Mouse (Mus musculus): Measurements from ENCODE around the gene Xndc1. TPM values are rescaled to one million over a fixed set of nuclear protein-coding genes. Genes with fewer than 3 reads are reported as not detected.
"Not testable (repeated sequence)": the region's sequence is repeated elsewhere in the genome, so short reads cannot be mapped to it uniquely, and the experiment has no call there.

The Xndc1 gene
- polyA plus RNA-seq (2015; fragmentation: Nextera tagmentation; extraction: Ambion mirVana) = 21.1 and 25.4 TPM in 2 replicates

GRCm38 (mm10) chr7:102065046-102065891 is at the start of gene Xndc1, which contains the start of the genes Rnf121 and Xntrpc:
Xndc1 (plus strand) TSS chr7:102065511.
Rnf121 (minus strand) TSS chr7:102065469.
Xntrpc (plus strand) TSS chr7:102065713.
- peak; percentile 93 for DNase-seq (ENCODE audit: low spot score)

GRCm38 (mm10) chr7:102016936-102017335 is 48.4 kb upstream of the Xndc1 start:
- DNase-seq (ENCODE audit: low spot score) = no peak

DNA sequence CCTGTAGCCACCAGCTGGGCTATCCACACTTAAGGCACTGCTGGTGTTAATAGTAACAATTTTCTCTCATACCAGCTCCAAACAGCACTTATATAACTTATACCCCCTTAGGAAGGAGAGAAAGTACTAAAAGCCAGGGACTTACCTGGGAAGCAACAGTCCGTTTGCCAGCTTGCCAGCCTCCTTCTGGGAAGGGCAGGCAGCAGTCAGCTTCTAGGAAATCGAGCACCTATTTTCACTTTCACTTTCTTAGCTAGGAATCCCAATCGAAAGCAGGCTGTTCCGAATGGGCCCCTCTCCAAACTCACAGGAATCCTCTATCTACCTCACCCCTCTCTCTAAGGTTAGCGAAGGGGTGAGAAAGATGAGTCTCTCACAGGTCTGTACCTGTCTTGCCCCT is 47.9 kb upstream of the Xndc1 start:
- no peak for DNase-seq (ENCODE audit: low spot score)

DNA sequence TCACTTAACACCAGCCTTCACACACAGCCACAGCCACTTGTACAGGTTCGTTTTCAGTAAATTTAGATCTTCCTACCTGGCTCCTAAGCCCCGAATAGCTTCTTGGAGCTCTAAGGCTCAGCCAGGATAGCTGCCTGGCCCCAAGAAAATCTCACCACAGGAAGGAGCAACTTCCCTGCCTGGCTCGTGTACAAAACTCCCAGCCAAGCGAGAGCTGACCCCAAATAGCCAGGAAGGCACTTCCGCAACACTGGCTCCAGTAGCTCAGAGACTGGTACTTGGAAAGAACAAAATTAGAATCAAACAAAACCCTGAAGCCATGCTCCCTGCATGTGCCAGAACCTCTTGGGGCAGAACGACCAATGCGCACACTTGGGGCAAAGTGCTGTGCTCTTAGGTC is 47.3 kb upstream of the Xndc1 start:
- DNase-seq (ENCODE audit: low spot score) = no peak

DNA sequence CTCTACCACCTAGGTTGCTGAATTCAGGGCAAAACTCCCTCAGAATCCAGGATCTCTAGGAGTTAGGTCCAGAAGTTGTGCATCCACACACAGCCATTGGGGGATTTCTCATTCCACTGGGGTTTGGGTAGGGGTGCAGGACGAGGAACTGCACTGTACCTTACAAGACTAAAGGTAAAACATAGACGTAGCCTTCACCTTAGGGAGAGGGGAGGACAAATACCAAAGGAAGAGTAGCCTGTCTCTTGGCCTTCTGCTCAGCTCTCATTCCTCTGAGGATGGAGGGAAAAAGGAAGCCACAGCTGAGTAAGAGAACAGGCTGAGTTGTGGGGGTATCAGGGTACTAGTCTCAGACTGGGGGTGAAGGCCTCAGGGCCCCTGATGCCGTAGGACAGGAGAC is 46.7 kb upstream of the Xndc1 start, which contains the start of gene Il18bp:
Gene Il18bp, minus strand, starts transcription at position 101 of the 400 bp plus-strand sequence.
- DNase-seq (ENCODE audit: low spot score) = no peak

- no peak for DNase-seq (ENCODE audit: low spot score)
Observed at GRCm38 (mm10) chr7:102019362-102019761, 45.9 kb upstream of the Xndc1 start.

- DNase-seq (ENCODE audit: low spot score) = not testable (repeated sequence)
Observed at GRCm38 (mm10) chr7:102020934-102021333, 44.4 kb upstream of the Xndc1 start.

DNA sequence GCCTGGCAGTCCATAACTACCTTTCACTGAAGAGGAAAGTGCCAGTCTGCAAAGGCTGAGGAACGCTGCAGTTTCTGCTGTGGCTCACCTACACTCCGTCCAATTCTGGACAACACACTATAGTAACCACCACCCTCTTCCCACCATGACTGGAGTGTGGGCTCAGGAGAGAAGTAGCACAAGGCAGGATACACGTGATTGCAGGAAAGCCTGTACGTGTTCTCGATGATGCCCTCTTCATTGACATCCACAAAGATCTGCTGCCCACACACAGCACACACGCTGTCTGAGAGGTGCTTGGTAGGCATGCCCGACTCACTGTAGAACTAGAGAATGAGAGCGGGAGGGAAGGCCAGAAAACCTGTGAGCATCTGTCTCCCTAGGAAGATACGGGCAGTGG is 41.5 kb upstream of the Xndc1 start:
- DNase-seq (ENCODE audit: low spot score) = no peak

GRCm38 (mm10) chr7:102025187-102026119 is 39.9 kb upstream of the Xndc1 start:
- no peak for DNase-seq (ENCODE audit: low spot score)

DNA sequence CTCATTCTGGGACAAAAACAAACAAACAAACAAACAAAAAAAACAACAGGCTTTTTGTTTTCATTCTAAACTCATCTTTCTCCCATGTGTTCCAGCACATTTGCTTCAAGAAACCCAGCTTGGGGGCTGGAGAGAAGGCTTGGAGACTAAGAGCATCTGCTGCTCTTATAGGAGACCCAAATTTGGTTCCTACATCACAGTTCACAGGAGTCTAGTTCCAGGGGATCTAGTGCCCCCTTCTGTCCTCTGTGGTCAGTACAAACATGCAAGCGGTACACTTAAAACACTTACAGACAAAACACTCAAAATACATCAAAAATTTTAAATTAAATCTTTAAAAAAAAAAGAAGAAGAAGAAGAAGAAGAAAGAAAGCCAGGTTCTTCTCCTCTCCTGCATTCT is 30.4 kb upstream of the Xndc1 start:
- peak; percentile 23 for DNase-seq (ENCODE audit: low spot score)

DNA sequence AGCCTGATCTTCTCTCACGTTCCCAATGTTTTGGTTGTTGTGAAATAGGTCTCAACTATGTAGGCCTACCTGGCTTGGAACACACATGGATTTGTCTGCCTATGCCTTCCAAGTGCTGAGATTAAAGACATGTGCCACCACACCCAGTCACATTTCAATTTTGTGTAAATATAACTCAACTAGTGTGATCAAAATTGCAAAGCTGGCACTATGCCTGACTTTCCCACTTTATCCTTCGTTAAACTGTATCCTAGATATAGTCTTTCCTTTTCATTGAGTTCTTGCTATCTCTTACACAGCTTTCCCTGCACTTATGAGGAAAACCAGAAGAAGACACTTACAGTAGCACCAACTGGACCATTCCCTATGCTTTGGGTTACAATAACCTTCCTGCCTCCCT is 29.8 kb upstream of the Xndc1 start:
- DNase-seq (ENCODE audit: low spot score) = no peak

DNA sequence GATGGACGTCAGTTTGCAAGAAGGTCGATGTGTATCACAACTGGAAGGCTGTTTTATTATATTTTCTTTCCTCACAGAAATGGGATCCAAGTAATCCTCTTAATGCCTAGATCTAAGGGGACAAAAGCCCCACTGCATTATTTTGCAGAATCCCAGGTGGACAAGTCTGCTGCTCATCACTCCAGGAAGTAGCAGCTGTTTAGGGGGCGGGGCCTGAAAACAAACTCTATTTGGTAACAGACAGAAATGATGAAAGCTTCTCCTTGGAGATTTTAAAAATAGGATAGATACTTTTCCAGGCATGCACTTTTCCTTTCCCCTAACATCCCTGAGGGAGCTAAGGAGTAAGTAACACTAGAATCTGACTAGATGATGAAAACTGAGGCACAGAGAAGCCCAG is 28.0 kb upstream of the Xndc1 start:
- no peak for DNase-seq (ENCODE audit: low spot score)

DNA sequence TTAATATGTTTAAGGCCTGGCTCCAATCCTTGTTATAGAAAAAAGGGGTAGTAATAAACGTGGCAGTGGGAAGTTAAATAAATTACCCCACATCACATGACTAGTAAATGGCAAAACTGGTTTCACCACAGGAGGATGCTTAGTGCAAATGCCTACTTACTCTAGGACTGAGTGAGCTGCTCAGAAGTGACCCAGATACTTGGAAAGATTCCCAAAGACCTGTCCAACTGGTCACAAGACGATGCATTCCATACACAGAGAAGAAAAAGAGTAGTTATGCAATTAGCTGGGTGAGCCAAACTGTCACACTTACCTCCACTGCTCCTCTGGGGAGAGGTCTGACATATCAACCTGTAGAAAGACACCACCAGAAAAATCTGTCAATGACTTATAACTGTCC is 23.0 kb upstream of the Xndc1 start:
- no peak for DNase-seq (ENCODE audit: low spot score)

DNA sequence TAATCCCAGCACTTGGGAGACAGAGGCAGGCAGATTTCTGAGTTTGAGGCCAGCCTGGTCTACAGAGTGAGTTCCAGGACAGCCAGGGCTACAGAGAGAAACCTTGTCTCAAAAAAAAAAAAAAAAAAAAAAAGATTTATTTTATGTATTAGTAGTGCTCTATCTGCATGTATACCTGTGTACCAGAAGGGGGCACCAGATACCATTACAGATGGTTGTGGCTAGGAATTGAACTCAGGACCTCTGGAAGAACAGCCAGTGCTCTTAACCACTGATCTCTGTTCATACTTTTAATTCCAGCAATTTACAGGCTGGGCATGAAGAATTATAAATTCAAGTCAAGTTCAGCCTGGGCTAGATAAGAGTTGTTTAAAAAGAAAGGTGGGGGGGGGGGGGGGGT is 16.8 kb upstream of the Xndc1 start:
- peak; percentile 12 for DNase-seq (ENCODE audit: low spot score)

DNA sequence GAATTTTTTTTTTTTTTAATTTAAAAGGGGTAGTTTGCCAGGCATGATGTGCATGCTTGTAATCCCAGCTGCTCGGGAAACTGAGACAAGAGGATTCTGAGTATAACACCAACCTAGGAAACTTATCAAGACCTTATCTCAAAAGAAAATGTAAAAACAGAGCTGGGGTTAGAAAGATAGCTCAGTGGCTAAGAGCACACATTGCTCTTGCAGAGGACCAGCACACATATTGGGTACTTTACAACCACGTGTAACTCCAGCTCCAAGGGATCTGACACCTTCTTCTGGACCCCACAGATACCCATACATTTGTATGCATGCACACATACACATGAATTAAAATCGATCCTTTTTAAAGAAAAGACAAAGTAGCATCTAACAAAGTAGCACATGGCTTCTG is 4.0 kb upstream of the Xndc1 start:
- no peak for DNase-seq (ENCODE audit: low spot score)

GRCm38 (mm10) chr7:102062203-102062602 is 3.1 kb upstream of the Xndc1 start:
- DNase-seq (ENCODE audit: low spot score) = no peak

- no peak for DNase-seq (ENCODE audit: low spot score)
Observed at GRCm38 (mm10) chr7:102063891-102064290, 1.4 kb upstream of the Xndc1 start.

- no peak for DNase-seq (ENCODE audit: low spot score)
Observed at GRCm38 (mm10) chr7:102064655-102065045, 661 bp upstream of the Xndc1 start.

DNA sequence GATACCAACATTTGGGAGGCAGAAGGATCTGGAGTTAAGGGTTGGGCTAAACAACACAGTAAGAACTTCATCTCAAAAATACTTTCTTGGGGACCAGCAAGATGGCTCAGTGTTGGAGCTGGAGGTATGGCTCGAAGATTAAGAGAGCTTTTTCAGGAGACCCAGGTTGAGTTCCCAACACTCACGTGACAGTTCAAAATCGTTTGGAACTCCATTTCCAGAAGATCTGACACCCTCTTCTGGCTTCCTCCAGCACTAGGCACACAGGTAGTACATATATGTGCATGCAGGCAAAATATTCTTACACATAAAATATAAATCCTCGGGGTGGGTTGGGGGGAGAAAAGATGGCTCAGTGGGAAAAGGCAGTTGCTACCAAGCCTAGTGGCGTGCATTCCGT is 1.1 kb downstream of the Xndc1 start:
- no peak for DNase-seq (ENCODE audit: low spot score)

DNA sequence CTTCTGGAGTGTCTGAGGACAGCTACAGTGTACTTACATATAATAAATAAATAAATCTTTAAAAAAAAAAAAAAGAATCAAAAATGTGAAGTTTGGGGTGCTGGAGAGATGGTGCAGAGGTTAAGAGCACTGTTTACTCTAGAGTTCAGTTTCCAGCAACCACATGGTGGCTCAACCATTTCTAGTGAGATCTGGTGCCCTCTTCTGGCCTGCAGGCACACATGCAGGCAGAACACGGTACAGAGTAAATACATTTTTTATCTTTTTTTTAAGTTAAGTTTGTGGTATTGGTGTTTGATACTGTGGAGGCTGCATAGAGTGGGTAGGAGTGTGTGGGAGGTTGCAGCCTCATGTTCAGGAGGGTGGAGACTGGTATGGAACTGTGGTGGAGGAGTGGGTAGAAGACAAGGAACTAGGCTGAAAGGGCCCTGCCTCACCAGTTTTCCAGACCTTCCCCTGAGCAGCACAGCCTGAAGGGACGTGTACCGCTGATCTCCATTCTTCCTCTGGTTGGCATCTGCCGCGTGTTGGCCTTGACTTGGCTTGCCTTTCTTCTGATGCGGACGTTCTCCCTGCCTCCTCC is 11.5 kb downstream of the Xndc1 start:
- peak; percentile 70 for DNase-seq (ENCODE audit: low spot score)

GRCm38 (mm10) chr7:102078517-102078916 is 13.2 kb downstream of the Xndc1 start:
- peak; percentile 45 for DNase-seq (ENCODE audit: low spot score)

DNA sequence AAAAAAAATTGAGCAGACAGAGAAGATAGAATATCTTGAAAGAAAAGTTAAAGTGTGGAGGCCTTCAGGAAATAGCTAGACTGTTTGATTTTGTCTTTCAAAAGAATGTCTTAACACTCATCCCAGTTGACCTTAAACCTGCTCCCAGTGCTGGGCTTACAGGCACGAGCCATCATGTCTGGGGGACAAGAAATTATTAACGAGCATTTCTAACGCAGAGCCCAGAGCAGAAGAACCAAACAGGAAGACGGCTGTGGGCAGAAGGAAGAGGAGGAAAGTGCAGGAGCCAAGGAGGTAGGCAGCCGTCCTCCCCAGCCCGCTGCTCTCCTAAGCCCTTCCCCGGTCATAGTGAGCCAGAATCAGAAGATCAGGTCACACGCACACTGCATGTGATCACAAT is 15.0 kb downstream of the Xndc1 start:
- no peak for DNase-seq (ENCODE audit: low spot score)
